Mouse (Mus musculus) liver, embryonic 15.5 days (tissue): ENCODE data around the gene Il2rb. TPM values are rescaled to one million over a fixed set of nuclear protein-coding genes. Genes with fewer than 3 reads are reported as not detected.

Experiments
- ATAC-seq: fragments of 200-750 bp; cut with Nextera tagmentation; 2 replicates; pipeline ENCODE4 v1.8.0; 2017; ENCODE audit warnings: moderate number of reproducible peaks, mild to moderate bottlenecking, moderate library complexity; ENCODE audit not compliant: insufficient read depth
- H3K27ac ChIP-seq: fragments of 300-500 bp; sonication (generic); replicated peaks from 2 replicates; pipeline ENCODE4 v1.5.1; 2015; ENCODE audit warnings: mild to moderate bottlenecking, inconsistent platforms
- H3K27me3 ChIP-seq: fragments of 300-500 bp; sonication (generic); 2 replicates; pipeline ENCODE4 v1.6.1; 2015; ENCODE audit warnings: mild to moderate bottlenecking, inconsistent platforms
- H3K36me3 ChIP-seq: fragments of 300-500 bp; sonication (generic); replicated peaks from 2 replicates; pipeline ENCODE4 v1.6.1; 2015; ENCODE audit warnings: moderate library complexity, mild to moderate bottlenecking, inconsistent platforms
- H3K4me1 ChIP-seq: fragments of 300-500 bp; sonication (generic); replicated peaks from 2 replicates; pipeline ENCODE4 v1.6.1; 2015; ENCODE audit warnings: inconsistent platforms
- H3K4me2 ChIP-seq: fragments of 300-500 bp; sonication (generic); 2 replicates; pipeline ENCODE4 v1.6.1; 2015; ENCODE audit warnings: moderate library complexity, mild to moderate bottlenecking, inconsistent platforms
- H3K4me3 ChIP-seq: fragments of 300-500 bp; sonication (generic); replicated peaks from 2 replicates; pipeline ENCODE4 v1.5.1; 2015; ENCODE audit warnings: mild to moderate bottlenecking, inconsistent platforms
- H3K9ac ChIP-seq: fragments of 300-500 bp; sonication (generic); 2 replicates; pipeline ENCODE4 v1.6.1; 2015; ENCODE audit warnings: moderate library complexity, mild to moderate bottlenecking, inconsistent platforms
- H3K9me3 ChIP-seq: fragments of 300-500 bp; sonication (generic); replicated peaks from 2 replicates; pipeline ENCODE4 v1.6.1; 2016; ENCODE audit warnings: inconsistent platforms
- WGBS: fragments of 180-500 bp; shearing (Covaris S2); methylation state at CpG from one replicate; pipeline ENCODE4 v1.1.7; 2015; ENCODE audit warnings: mixed read lengths; ENCODE audit not compliant: insufficient replicate concordance; 5-methylcytosine and 5-hydroxymethylcytosine counted together
- polyA plus RNA-seq: library from polyadenylated mRNA; unstranded; fragments of >200 nt; fragmentation: Nextera tagmentation; extraction: Ambion mirVana; gene quantifications from 2 replicates; pipeline ENCODE4 v1.2.1, GENCODE M21; 2015

The Il2rb gene
- 0.58 and 1.1 TPM in 2 replicates for polyA plus RNA-seq

GRCm38 (mm10) chr15:78494968-78495406, at the start of gene Il2rb:
Gene Il2rb, minus strand, starts transcription at chr15:78495271.
- WGBS: 66% methylated on average over 11 of the region's 11 CpGs
- Histone ChIP-seq H3K4me1 (peaks cover 2% of the 10 kb centered on the region; the same call in 1 of the 2 replicates), H3K4me2 (no peak within 1 kb of the TSS), H3K27me3 (no peaks in the 10 kb centered on the region), H3K9ac (no peak within 1 kb of the TSS), H3K36me3 (no peaks in the 10 kb centered on the region), H3K9me3 (no peaks in the 10 kb centered on the region), H3K4me3 (no peak within 1 kb of the TSS), H3K27ac (no peak within 1 kb of the TSS)
- ATAC-seq: no peak

GRCm38 (mm10) chr15:78544561-78545001, 49.5 kb upstream of the Il2rb start, which contains the start of gene Sstr3:
Gene Sstr3, minus strand, starts transcription at chr15:78544685.
- Histone ChIP-seq H3K9me3 (no peaks in the 10 kb centered on the region), H3K4me1 (peaks cover 12% of the 10 kb centered on the region; the same call in 1 of the 2 replicates), H3K9ac (no peak within 1 kb of the TSS), H3K36me3 (no peaks in the 10 kb centered on the region), H3K4me2 (no peak within 1 kb of the TSS), H3K27me3 (peaks cover 25% of the 10 kb centered on the region), H3K4me3 (no peak within 1 kb of the TSS), H3K27ac (no peak within 1 kb of the TSS)
- WGBS: 8% methylated on average over 14 of the region's 14 CpGs
- no peak for ATAC-seq

GRCm38 (mm10) chr15:78544041-78544440, 49.0 kb upstream of the Il2rb start:
- Histone ChIP-seq H3K4me2 (no peak overlapping the region), H3K27me3 (peaks cover 30% of the 10 kb centered on the region), H3K9ac (no peak overlapping the region), H3K4me3 (no peak overlapping the region), H3K27ac (no peak overlapping the region), H3K4me1 (peaks cover 12% of the 10 kb centered on the region; the same call in 1 of the 2 replicates), H3K9me3 (no peaks in the 10 kb centered on the region), H3K36me3 (no peaks in the 10 kb centered on the region)
- 64% methylated on average over 15 of the region's 15 CpGs for WGBS
- ATAC-seq: no peak

- peaks cover 3% of the 10 kb centered on the region; the same call in 1 of the 2 replicates for H3K4me1 ChIP-seq
- H3K9me3 ChIP-seq: no peaks in the 10 kb centered on the region
- no peak for ATAC-seq
- H3K9ac ChIP-seq: no peak overlapping the region
- no peaks in the 10 kb centered on the region for H3K36me3 ChIP-seq
- H3K4me2 ChIP-seq: no peak overlapping the region
- 51% methylated on average over 7 of the region's 7 CpGs for WGBS
- no peak overlapping the region for H3K27ac ChIP-seq
- peaks cover 33% of the 10 kb centered on the region for H3K27me3 ChIP-seq
- no peak overlapping the region for H3K4me3 ChIP-seq
These were observed 47.8 kb upstream of the Il2rb start for GRCm38 (mm10) chr15:78542767-78543303.

- WGBS: 76% methylated on average over 3 of the region's 3 CpGs
- Histone ChIP-seq H3K27me3 (peaks cover 33% of the 10 kb centered on the region), H3K27ac (no peak overlapping the region)
These were observed 47.2 kb upstream of the Il2rb start for GRCm38 (mm10) chr15:78542098-78542766.

GRCm38 (mm10) chr15:78541606-78542005, 46.5 kb upstream of the Il2rb start:
- no peaks in the 10 kb centered on the region for H3K9me3 ChIP-seq
- no peak overlapping the region for H3K9ac ChIP-seq
- no peak overlapping the region for H3K4me3 ChIP-seq
- 57% methylated on average over 3 of the region's 3 CpGs for WGBS
- no peak for ATAC-seq
- H3K4me2 ChIP-seq: no peak overlapping the region
- peaks cover 33% of the 10 kb centered on the region for H3K27me3 ChIP-seq
- no peaks in the 10 kb centered on the region for H3K36me3 ChIP-seq
- no peak overlapping the region for H3K27ac ChIP-seq
- no peaks in the 10 kb centered on the region; the same call in 1 of the 2 replicates for H3K4me1 ChIP-seq

More at GRCm38 (mm10) chr15:78542098-78542766, 47.2 kb upstream of the Il2rb start:
- Histone ChIP-seq H3K4me1 (no peaks in the 10 kb centered on the region; the same call in 1 of the 2 replicates), H3K4me2 (no peak overlapping the region), H3K36me3 (no peaks in the 10 kb centered on the region), H3K4me3 (no peak overlapping the region), H3K9ac (no peak overlapping the region), H3K9me3 (no peaks in the 10 kb centered on the region)
- no peak for ATAC-seq

- Histone ChIP-seq H3K4me2 (no peak overlapping the region), H3K9me3 (no peaks in the 10 kb centered on the region), H3K4me1 (no peaks in the 10 kb centered on the region; the same call in 1 of the 2 replicates), H3K27ac (no peak overlapping the region), H3K36me3 (no peaks in the 10 kb centered on the region), H3K4me3 (no peak overlapping the region), H3K9ac (no peak overlapping the region), H3K27me3 (peaks cover 33% of the 10 kb centered on the region)
- whole genome bisulfite sequencing: 47% methylated on average over 3 of the region's 3 CpGs
- ATAC-seq: no peak
These were observed 46.0 kb upstream of the Il2rb start for GRCm38 (mm10) chr15:78541036-78541435.

GRCm38 (mm10) chr15:78535723-78536421, 40.8 kb upstream of the Il2rb start:
- peaks cover 12% of the 10 kb centered on the region for H3K27me3 ChIP-seq
- no peak for ATAC-seq
- no peak overlapping the region for H3K27ac ChIP-seq
- peaks cover 14% of the 10 kb centered on the region for H3K4me1 ChIP-seq
- no peaks in the 10 kb centered on the region for H3K36me3 ChIP-seq
- no peak overlapping the region for H3K4me3 ChIP-seq
- 55% methylated on average over 10 of the region's 10 CpGs for WGBS
- no peak overlapping the region for H3K4me2 ChIP-seq
- H3K9ac ChIP-seq: no peak overlapping the region
- H3K9me3 ChIP-seq: no peaks in the 10 kb centered on the region

GRCm38 (mm10) chr15:78533346-78533835, 38.3 kb upstream of the Il2rb start:
- Histone ChIP-seq H3K4me1 (peaks cover 34% of the 10 kb centered on the region), H3K9me3 (no peaks in the 10 kb centered on the region), H3K9ac (no peak overlapping the region), H3K4me2 (no peak overlapping the region), H3K27me3 (no peaks in the 10 kb centered on the region; the same call in 1 of the 2 replicates), H3K27ac (peak overlapping the region; percentile 76), H3K4me3 (no peak overlapping the region), H3K36me3 (no peaks in the 10 kb centered on the region)
- ATAC-seq: no peak
- WGBS: 68% methylated on average over 10 of the region's 10 CpGs

GRCm38 (mm10) chr15:78532566-78533345, 37.7 kb upstream of the Il2rb start:
- Histone ChIP-seq H3K4me3 (no peak overlapping the region), H3K27ac (peak overlapping the region; percentile 76), H3K36me3 (no peaks in the 10 kb centered on the region), H3K9ac (no peak overlapping the region), H3K27me3 (no peaks in the 10 kb centered on the region; the same call in 1 of the 2 replicates), H3K4me2 (peak overlapping the region; percentile 56), H3K4me1 (peaks cover 34% of the 10 kb centered on the region), H3K9me3 (no peaks in the 10 kb centered on the region)
- peak; percentile 34 for ATAC-seq
- 54% methylated on average over 10 of the region's 10 CpGs for WGBS
